Mouse (Mus musculus) intestine, embryonic 14.5 days (tissue): ENCODE measurements around the gene Parp8. TPM values are rescaled to one million over a fixed set of nuclear protein-coding genes. Genes with fewer than 3 reads are reported as not detected.

Source experiments
- ATAC-seq: fragments of 200-750 bp; cut with Nextera tagmentation; replicated peaks from 2 replicates; pipeline ENCODE4 v1.8.0; 2017; ENCODE audit warnings: low read depth, moderate number of reproducible peaks, moderate TSS enrichment, moderate library complexity; ENCODE audit not compliant: low FRiP score, low TSS enrichment
- DNase-seq: peaks from one replicate; pipeline ENCODE4 v3.0.0-alpha.2; 2018; ENCODE audit warnings: low spot score
- H3K27ac ChIP-seq: fragments of 300-500 bp; sonication (generic); 2 replicates; pipeline ENCODE4 v1.5.1; 2014; ENCODE audit warnings: low read depth, mild to moderate bottlenecking, control low read depth
- H3K27me3 ChIP-seq: fragments of 300-500 bp; sonication (generic); replicated peaks from 2 replicates; pipeline ENCODE4 v1.6.1; 2014; ENCODE audit warnings: low read length, control low read depth; ENCODE audit not compliant: control insufficient read depth, insufficient read depth
- H3K36me3 ChIP-seq: fragments of 300-500 bp; sonication (generic); 2 replicates; pipeline ENCODE4 v1.6.1; 2014; ENCODE audit warnings: low read length, control low read depth; ENCODE audit not compliant: control insufficient read depth, insufficient read depth
- H3K4me1 ChIP-seq: fragments of 300-500 bp; sonication (generic); replicated peaks from 2 replicates; pipeline ENCODE4 v1.6.1; 2014; ENCODE audit warnings: low read length, control low read depth, mixed read lengths; ENCODE audit not compliant: control insufficient read depth, insufficient read depth
- H3K4me2 ChIP-seq: fragments of 300-500 bp; sonication (generic); 2 replicates; pipeline ENCODE4 v1.6.1; 2014; ENCODE audit warnings: low read length
- H3K4me3 ChIP-seq: fragments of 300-500 bp; sonication (generic); 2 replicates; pipeline ENCODE4 v1.5.1; 2014; ENCODE audit warnings: low read depth, low read length, control low read depth, mixed read lengths
- H3K9ac ChIP-seq: fragments of 300-500 bp; sonication (generic); 2 replicates; pipeline ENCODE4 v1.6.1; 2014; ENCODE audit warnings: mild to moderate bottlenecking, low read length
- H3K9me3 ChIP-seq: fragments of 300-500 bp; sonication (generic); 2 replicates; pipeline ENCODE4 v1.6.1; 2016; ENCODE audit warnings: low read length, control low read depth; ENCODE audit not compliant: control insufficient read depth
- whole genome bisulfite sequencing: fragments of 180-500 bp; shearing (Covaris S2); extraction: QIAGEN DNeasy Blood & Tissue Kit; methylation state at CpG from one replicate; pipeline ENCODE4 v1.1.7; 2014; 5-methylcytosine and 5-hydroxymethylcytosine counted together
- polyA plus RNA-seq: library from polyadenylated mRNA; unstranded; fragments of >200 nt; fragmentation: Nextera tagmentation; extraction: Ambion mirVana; gene quantifications from 2 replicates; pipeline ENCODE4 v1.2.1, GENCODE M21; 2014

Parp8 gene
- polyA plus RNA-seq, 1 experiment from 2014 or later: 12.1 TPM

DNA sequence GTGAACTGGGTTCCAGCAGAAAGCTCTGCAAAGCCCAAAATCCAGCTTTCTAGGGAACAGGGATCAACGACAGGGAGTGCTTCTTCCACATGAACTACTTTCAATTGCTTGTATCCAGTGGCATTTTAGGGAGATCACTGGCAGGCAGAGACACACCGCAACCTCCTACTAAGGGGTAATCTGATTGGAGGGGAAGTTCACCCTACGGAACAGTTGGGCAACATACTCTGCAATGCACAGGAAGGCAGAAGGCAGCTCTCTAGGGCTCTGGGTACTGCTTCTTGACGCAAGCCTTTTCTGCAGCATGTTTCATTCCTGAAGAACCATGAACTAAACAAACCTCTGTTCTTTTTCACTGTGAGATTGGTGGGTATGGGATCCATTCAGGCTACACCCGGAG, 10.9 kb upstream of the Parp8 start:
- no peaks in the 10 kb centered on the region for H3K9me3 ChIP-seq
- no peak overlapping the region for H3K4me2 ChIP-seq
- no peaks in the 10 kb centered on the region for H3K4me1 ChIP-seq
- no peak for ATAC-seq
- H3K9ac ChIP-seq: no peak overlapping the region
- H3K36me3 ChIP-seq: no peaks in the 10 kb centered on the region
- H3K27ac ChIP-seq: no peak overlapping the region
- no peak overlapping the region for H3K4me3 ChIP-seq
- WGBS: 86% methylated on average over 5 of the region's 5 CpGs
- DNase-seq: no peak
- no peaks in the 10 kb centered on the region for H3K27me3 ChIP-seq

DNA sequence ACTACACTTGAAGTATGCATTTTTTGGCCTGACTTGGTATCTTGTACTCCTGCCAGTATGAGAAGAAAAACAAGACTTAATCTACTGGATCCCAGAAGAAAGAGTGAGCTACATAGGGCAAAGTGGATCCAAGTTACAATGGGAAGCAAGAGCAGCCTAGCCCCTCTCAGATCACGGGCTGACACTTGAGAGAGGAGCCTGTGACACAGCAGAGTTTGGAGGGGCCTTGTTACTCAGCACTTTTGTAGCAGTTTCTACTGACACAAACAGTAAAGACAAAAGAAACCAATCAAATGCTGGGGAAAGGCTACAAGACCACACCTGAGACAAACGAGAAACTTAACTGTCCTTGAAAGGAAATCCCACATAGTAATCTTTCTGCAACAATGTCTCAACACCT, 9.8 kb upstream of the Parp8 start:
- Histone ChIP-seq H3K9me3 (no peaks in the 10 kb centered on the region), H3K4me2 (no peak overlapping the region), H3K27ac (no peak overlapping the region), H3K27me3 (no peaks in the 10 kb centered on the region), H3K4me3 (no peak overlapping the region), H3K36me3 (no peaks in the 10 kb centered on the region), H3K4me1 (no peaks in the 10 kb centered on the region), H3K9ac (no peak overlapping the region)
- DNase-seq (no peak), ATAC-seq (no peak)
- 70% methylated on average over 2 of the region's 2 CpGs for WGBS

DNA sequence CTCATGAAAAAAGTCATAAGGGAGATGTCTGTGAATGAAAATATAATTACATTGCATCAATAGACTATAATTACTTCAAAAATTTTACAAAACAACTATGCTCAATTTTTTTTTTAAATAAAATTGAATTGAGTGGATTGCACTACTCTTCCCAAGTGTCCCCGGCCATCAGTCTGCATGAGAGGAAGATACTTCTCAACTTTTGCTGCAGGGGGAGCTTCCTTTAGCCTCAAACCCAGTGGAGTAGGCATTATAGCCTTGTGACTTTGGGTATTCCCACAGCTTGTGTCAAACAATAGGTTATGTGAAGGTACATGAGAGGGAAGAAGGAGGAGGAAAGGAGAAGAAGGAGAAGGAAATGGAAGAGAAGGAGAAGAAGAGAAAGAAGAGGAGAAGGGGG, 9.3 kb upstream of the Parp8 start:
- 80% methylated on average over 1 of the region's 1 CpGs for WGBS
- Histone ChIP-seq H3K27ac (no peak overlapping the region), H3K4me3 (no peak overlapping the region), H3K36me3 (no peaks in the 10 kb centered on the region), H3K9me3 (no peaks in the 10 kb centered on the region), H3K4me2 (no peak overlapping the region), H3K4me1 (no peaks in the 10 kb centered on the region), H3K27me3 (no peaks in the 10 kb centered on the region), H3K9ac (no peak overlapping the region)
- ATAC-seq (no peak), DNase-seq (no peak)

DNA sequence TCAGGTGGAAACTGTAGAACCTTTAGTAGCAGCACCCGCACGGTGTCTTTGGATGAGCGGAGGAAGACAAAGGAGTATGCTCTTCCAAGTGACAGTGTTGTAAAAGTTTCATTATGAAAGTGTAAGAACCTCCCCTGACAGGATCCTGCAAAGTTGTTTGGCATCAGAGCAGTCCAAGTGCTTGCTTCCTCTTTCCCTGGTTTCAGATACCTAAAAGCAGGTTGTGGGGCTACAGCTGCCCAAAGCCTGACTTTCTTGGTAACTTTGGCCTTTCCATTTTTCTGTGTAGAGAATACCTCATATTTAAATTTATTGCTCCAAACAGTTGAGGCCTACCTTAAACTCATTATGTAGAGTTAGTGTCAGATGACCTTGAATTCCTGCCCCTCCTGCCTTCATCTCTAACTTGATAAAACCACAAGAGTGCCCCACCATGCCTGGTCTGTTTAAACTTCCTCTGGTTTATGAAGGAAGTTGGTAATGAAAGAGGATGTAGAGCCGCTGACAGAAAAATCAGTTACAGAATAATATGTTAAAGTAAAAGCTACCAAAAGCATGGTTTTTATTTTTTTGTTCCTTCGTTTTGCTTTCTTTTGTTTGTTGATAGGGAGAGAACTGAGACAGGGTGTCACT, 8.5 kb upstream of the Parp8 start:
- no peak for ATAC-seq

DNA sequence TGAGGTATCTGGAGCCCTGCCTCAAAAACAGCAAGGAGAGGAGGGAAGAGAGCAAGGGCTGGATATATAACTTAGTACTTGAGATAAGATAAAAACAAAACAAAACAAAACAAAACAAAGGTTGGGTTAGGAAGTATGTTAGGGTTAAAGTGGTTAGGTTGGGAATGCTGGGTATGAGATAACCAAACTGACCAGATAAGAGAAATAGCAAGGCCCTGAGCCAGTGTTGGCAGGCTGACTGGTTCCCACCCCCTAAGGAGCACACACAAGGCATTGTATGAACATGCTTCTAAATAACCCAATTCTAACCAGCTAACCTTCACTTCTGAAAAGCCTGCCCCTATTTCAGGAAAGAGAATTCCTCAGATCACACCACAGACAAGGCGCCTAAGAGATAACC, 7.1 kb upstream of the Parp8 start:
- DNase-seq (no peak), ATAC-seq (no peak)
- Histone ChIP-seq H3K27me3 (no peaks in the 10 kb centered on the region), H3K27ac (no peak overlapping the region), H3K4me1 (no peaks in the 10 kb centered on the region), H3K4me3 (no peak overlapping the region), H3K36me3 (no peaks in the 10 kb centered on the region), H3K9ac (no peak overlapping the region), H3K4me2 (no peak overlapping the region), H3K9me3 (no peaks in the 10 kb centered on the region)
- WGBS: 96% methylated on average over 1 of the region's 1 CpGs

More for the DNA sequence above, 8.5 kb upstream of the Parp8 start:
- no peak overlapping the region for H3K4me3 ChIP-seq
- no peak for DNase-seq
- no peaks in the 10 kb centered on the region for H3K9me3 ChIP-seq
- no peak overlapping the region for H3K9ac ChIP-seq
- no peak overlapping the region for H3K4me2 ChIP-seq
- no peaks in the 10 kb centered on the region for H3K27me3 ChIP-seq
- no peak overlapping the region for H3K27ac ChIP-seq
- no peaks in the 10 kb centered on the region for H3K4me1 ChIP-seq
- no peaks in the 10 kb centered on the region for H3K36me3 ChIP-seq
- WGBS: 89% methylated on average over 5 of the region's 5 CpGs

DNA sequence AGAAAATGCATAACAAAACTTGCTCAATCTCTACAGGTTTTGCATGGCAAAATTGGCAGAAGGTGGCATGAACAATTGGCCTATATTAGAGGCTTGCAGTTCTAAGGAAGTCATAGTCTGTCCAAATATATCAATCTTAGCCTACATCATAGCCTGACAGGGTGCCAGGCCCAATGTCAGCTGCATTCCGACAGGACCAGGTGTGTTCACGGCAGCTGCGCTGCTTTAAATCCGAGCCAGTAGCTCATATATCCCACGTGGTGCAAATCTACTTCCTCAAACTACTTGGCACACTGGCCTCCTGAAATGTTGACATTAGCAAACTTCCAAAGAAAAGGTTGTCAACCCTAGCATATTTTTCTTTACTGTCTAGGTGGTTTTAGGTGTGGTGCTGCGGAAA, 6.2 kb upstream of the Parp8 start:
- H3K36me3 ChIP-seq: no peaks in the 10 kb centered on the region
- no peak overlapping the region for H3K4me2 ChIP-seq
- no peak overlapping the region for H3K27ac ChIP-seq
- WGBS: 50% methylated on average over 6 of the region's 6 CpGs
- H3K4me3 ChIP-seq: no peak overlapping the region
- H3K9ac ChIP-seq: no peak overlapping the region
- H3K4me1 ChIP-seq: no peaks in the 10 kb centered on the region
- no peak for DNase-seq
- no peaks in the 10 kb centered on the region for H3K9me3 ChIP-seq
- no peak for ATAC-seq
- H3K27me3 ChIP-seq: 0 out of 2 replicates have a peak, but pooled peaks cover 3% of the 10 kb centered on the region

DNA sequence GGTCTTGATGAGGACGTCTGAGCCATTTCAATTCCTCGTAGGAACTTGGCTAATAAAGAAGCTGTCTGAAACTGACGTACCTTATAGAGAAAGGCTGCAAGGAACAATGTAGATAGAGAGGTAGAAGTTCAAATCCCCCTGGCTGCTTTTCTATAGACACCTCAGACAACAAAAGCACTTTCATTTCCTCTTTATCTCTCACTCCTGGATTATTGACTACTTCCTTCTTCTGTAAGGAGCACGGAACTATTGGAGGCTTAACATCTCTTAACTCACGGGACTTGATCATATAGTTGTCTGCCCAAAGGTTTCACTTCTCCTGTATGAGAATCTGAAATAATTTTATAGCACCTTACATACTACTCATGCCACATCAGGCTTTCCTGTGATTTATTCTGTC, 2.9 kb upstream of the Parp8 start:
- WGBS: 71% methylated on average over 5 of the region's 5 CpGs
- H3K27ac ChIP-seq: no peak overlapping the region
- H3K9me3 ChIP-seq: no peaks in the 10 kb centered on the region
- H3K27me3 ChIP-seq: 0 out of 2 replicates have a peak, but pooled peaks cover 3% of the 10 kb centered on the region
- no peaks in the 10 kb centered on the region for H3K36me3 ChIP-seq
- no peak overlapping the region for H3K4me3 ChIP-seq
- no peak overlapping the region for H3K9ac ChIP-seq
- no peak overlapping the region for H3K4me2 ChIP-seq
- DNase-seq (no peak), ATAC-seq (no peak)
- H3K4me1 ChIP-seq: 0 out of 2 replicates have a peak, but pooled peaks cover 2% of the 10 kb centered on the region

DNA sequence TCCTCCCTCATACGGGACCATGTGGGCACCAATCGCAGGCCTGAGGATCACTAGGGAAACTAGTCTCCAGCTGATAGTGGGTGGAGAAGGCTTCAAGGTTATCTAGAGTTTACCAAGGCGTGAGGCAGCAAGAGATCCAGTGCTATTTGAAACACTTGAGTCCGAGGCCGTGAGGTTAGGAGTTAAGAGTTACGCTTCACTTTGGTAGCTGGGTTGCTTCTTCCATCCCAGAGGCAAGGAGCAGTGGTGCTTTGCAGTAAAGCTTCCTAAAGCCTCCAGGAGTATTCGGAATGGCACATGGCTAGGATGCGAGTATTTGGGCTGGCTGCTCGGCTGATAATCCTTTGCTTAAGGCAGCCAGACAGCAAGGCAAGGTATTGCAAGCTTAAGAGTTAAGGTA, 2.0 kb upstream of the Parp8 start:
- no peak for DNase-seq

DNA sequence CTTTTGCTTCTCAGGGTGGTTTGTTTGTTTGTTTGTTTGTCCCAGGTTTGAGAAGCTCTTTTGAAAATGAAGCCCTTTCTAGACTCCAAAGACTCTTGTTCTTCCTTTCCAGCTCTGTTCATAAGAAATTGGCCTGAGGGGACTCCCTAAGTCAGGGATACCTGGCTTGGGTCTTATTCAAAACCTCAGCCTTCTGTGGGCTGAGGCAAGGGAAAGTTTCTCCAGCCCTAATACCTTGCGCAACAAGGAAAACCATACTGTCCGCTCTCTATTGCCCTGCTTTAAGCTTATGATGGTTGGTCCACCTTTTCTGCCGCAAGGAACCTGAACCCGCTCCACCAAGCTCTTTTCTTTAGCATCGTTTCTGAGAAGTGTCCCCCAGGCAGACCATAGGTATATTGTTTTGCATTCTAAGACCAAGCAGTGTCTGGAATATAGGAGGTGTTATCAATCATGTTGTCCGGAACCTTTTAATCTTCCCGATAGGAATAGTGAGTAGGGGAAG, 991 bp upstream of the Parp8 start:
- Histone ChIP-seq H3K9ac (no peak overlapping the region; the same call in 1 of the 2 replicates), H3K27me3 (0 out of 2 replicates have a peak, but pooled peaks cover 3% of the 10 kb centered on the region), H3K4me3 (peak overlapping the region; percentile 86; the same call in 1 of the 2 replicates), H3K9me3 (no peaks in the 10 kb centered on the region), H3K36me3 (no peaks in the 10 kb centered on the region), H3K4me2 (peak overlapping the region; percentile 82), H3K4me1 (0 out of 2 replicates have a peak, but pooled peaks cover 4% of the 10 kb centered on the region), H3K27ac (no peak overlapping the region; the same call in 1 of the 2 replicates)
- DNase-seq: no peak
- no peak for ATAC-seq
- 69% methylated on average over 7 of the region's 7 CpGs for WGBS

More for the DNA sequence above, 2.0 kb upstream of the Parp8 start:
- Histone ChIP-seq H3K9me3 (no peaks in the 10 kb centered on the region), H3K27ac (no peak overlapping the region), H3K4me1 (0 out of 2 replicates have a peak, but pooled peaks cover 3% of the 10 kb centered on the region), H3K27me3 (0 out of 2 replicates have a peak, but pooled peaks cover 3% of the 10 kb centered on the region), H3K4me3 (no peak overlapping the region), H3K4me2 (no peak overlapping the region), H3K9ac (no peak overlapping the region), H3K36me3 (no peaks in the 10 kb centered on the region)
- ATAC-seq: no peak
- 82% methylated on average over 9 of the region's 9 CpGs for WGBS
